Mouse (Mus musculus): Measurements from ENCODE around the gene Arhgap17.

DNA sequence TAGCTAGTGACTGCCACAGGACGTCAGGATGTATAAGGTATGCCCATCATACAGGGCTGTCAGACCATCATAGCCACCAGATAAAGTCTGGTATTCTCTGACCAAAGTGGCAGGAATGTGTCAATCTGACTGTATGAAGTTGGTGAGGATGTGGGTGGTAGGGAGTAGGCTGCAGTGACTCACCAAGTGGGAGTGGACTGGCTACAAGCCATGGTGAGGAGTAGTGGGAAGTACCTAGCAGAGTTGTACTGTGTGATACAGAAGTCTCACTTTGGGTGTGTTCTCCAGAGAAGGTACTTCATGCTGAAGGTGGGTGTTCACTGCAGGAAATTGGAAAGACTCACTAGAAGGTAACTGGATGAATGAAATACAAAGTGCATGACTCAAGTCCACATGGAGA lies 41.4 kb upstream of the Arhgap17 start:
- TF ChIP-seq CTCF (IDR thresholded peaks at IDR 0.05; ENCODE audit: low read depth, low read length) (no peak), POLR2A (IDR thresholded peaks at IDR 0.05; ENCODE audit: borderline replicate concordance, low read depth, low read length) (no peak)

All from bone marrow macrophage, adult 2 months (primary cell).